Mouse (Mus musculus): ENCODE results near the gene Stoml1. TPM values are rescaled to one million over a fixed set of nuclear protein-coding genes. Genes with fewer than 3 reads are reported as not detected.

Stoml1 gene
- polyA plus RNA-seq, 1 experiment from 2014 or later: 42.8 TPM

DNA sequence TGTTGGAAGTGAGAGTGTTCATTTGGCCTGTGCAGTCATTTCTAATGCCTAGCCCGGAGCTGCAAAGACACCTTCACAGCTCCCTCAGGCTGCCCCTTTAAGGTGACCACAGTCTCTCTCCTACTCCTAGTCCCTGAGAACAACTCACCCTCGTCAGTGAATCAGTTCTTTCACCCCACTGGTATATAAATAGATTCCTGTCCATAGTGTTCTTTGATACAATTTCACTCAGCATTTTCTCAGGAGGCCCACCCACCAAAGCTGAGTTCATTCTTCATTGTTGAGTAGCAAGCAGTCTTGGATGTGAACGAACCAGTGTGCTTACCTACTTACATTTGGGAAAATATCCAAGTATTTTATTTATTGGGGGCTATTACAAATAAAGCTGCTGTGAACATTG, 21.7 kb downstream of the Stoml1 start:
- Histone ChIP-seq H3K4me2 (replicated peaks) (peak overlapping the region; percentile 11; the same call in 1 of the 2 replicates), H3K36me3 (no peaks in the 10 kb centered on the region), H3K9me3 (replicated peaks) (no peaks in the 10 kb centered on the region), H3K27me3 (no peaks in the 10 kb centered on the region), H3K4me1 (peaks cover 17% of the 10 kb centered on the region), H3K27ac (replicated peaks) (peak overlapping the region; percentile 75), H3K9ac (no peak overlapping the region), H3K4me3 (replicated peaks) (no peak overlapping the region)
- no peak for ATAC-seq (ENCODE audit: insufficient number of reproducible peaks, low FRiP score, low TSS enrichment, low read depth)
- 39% methylated on average over 3 of the region's 3 CpGs for WGBS

DNA sequence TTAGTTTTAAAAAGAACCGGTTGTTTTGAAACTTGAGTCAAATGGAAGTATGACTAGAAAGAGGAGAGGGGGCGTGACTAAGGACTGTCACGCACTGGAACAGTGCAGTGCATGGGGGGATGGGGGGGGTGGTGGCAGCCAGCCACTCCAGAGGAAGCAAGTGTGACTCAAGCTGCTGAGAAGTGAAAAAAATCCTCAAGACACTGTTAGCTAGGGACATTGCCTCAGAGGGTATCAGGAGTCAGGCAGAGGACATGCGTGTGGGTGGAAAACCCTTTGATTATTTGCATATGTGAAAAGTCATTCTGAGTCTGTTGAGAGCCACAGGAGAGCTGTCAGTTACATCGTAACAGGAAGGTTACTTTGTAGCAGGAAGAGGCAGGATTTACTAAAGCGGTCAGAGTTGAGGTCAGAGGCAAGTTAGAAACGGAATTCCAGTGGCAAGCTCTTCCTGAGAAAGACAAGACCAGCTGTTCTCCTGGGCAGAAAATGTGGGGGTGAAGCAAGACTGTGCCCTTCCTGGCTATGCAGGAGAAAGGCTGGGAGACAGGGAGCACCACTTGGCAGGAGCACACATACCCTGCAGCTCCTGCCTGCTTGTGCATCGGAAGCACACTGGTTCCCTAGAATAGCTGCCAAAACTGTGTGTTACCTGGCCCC, 22.3 kb downstream of the Stoml1 start:
- Histone ChIP-seq H3K4me1 (peaks cover 17% of the 10 kb centered on the region), H3K4me2 (replicated peaks) (peak overlapping the region; percentile 11), H3K4me3 (replicated peaks) (no peak overlapping the region), H3K9ac (no peak overlapping the region), H3K27me3 (no peaks in the 10 kb centered on the region), H3K27ac (replicated peaks) (peak overlapping the region; percentile 75), H3K36me3 (no peaks in the 10 kb centered on the region), H3K9me3 (replicated peaks) (no peaks in the 10 kb centered on the region)
- WGBS: 3% methylated on average over 8 of the region's 8 CpGs
- peak; percentile 85 for ATAC-seq (ENCODE audit: insufficient number of reproducible peaks, low FRiP score, low TSS enrichment, low read depth)

DNA sequence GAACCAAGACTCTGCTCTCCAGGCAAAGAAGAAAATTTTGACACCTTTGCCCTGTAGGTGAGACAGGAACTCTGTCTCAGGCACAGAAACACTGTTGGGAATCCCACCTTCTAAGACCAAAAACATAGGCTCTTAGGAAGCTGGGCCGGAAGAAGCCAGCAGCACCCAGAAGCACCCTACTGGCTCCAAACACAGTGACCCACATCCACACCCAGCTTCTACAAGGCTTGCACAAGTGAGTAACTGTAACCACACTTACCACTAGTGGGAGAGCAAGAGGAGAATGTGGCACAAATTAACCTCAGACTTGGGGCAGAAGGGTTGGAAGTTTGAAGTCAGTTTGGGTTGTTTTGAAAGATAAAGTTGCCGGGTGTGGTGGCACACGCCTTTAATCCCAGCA, 22.8 kb downstream of the Stoml1 start:
- no peak overlapping the region for H3K4me3 ChIP-seq (replicated peaks)
- no peaks in the 10 kb centered on the region for H3K36me3 ChIP-seq
- no peaks in the 10 kb centered on the region for H3K9me3 ChIP-seq (replicated peaks)
- WGBS: 65% methylated on average over 3 of the region's 3 CpGs
- H3K27me3 ChIP-seq: no peaks in the 10 kb centered on the region
- peak overlapping the region; percentile 75 for H3K27ac ChIP-seq (replicated peaks)
- ATAC-seq (ENCODE audit: insufficient number of reproducible peaks, low FRiP score, low TSS enrichment, low read depth): no peak
- H3K9ac ChIP-seq: no peak overlapping the region
- H3K4me1 ChIP-seq: peaks cover 22% of the 10 kb centered on the region
- peak overlapping the region; percentile 11 for H3K4me2 ChIP-seq (replicated peaks)

DNA sequence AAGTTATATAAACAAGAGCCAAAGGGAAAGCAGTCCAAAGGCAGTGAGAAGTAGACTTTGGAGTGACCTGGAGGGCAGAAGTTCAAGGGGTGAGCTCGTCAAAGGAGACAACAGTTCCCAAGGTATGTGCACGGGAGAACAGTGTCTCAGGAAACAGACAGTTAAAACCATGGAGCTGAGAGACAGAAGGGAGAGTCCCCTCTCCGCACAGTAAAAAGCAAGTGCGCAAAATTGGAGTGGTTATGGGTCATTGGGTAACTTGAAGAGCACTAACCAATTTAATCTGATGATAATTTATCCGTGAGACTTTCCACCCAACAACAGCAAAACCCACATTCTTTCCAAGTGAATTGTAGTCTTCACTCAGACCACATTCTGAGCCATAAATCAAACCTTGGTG, 23.4 kb downstream of the Stoml1 start:
- ATAC-seq (ENCODE audit: insufficient number of reproducible peaks, low FRiP score, low TSS enrichment, low read depth): no peak
- no peak overlapping the region for H3K4me3 ChIP-seq (replicated peaks)
- H3K27ac ChIP-seq (replicated peaks): no peak overlapping the region
- peaks cover 22% of the 10 kb centered on the region for H3K4me1 ChIP-seq
- H3K36me3 ChIP-seq: no peaks in the 10 kb centered on the region
- no peaks in the 10 kb centered on the region for H3K9me3 ChIP-seq (replicated peaks)
- H3K27me3 ChIP-seq: no peaks in the 10 kb centered on the region
- WGBS: 39% methylated on average over 5 of the region's 5 CpGs
- no peak overlapping the region for H3K9ac ChIP-seq
- no peak overlapping the region for H3K4me2 ChIP-seq (replicated peaks)

DNA sequence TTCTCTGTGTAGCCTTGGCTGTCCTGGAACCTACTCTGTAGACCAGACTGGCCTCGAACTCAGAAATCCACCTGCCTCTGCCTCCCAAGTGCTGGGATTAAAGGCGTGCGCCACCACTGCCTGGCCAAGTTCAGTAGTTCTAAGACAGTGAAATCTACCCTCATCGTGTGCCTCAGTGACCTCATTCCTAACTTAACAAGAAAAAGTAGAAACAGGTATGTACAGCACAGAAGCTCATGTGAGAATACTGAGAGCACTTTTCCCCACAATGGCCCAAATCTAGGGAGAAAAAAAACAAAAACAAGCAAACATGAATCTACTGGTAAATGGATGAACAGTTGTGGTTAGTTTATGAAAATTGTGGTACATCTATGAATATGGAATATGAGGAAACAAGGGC, 25.3 kb downstream of the Stoml1 start:
- no peaks in the 10 kb centered on the region for H3K36me3 ChIP-seq
- H3K9ac ChIP-seq: no peak overlapping the region
- H3K27me3 ChIP-seq: no peaks in the 10 kb centered on the region
- H3K9me3 ChIP-seq (replicated peaks): no peaks in the 10 kb centered on the region
- 85% methylated on average over 4 of the region's 4 CpGs for WGBS
- peaks cover 26% of the 10 kb centered on the region for H3K4me1 ChIP-seq
- no peak overlapping the region for H3K27ac ChIP-seq (replicated peaks)
- no peak overlapping the region for H3K4me2 ChIP-seq (replicated peaks)
- no peak overlapping the region for H3K4me3 ChIP-seq (replicated peaks)
- ATAC-seq (ENCODE audit: insufficient number of reproducible peaks, low FRiP score, low TSS enrichment, low read depth): no peak

DNA sequence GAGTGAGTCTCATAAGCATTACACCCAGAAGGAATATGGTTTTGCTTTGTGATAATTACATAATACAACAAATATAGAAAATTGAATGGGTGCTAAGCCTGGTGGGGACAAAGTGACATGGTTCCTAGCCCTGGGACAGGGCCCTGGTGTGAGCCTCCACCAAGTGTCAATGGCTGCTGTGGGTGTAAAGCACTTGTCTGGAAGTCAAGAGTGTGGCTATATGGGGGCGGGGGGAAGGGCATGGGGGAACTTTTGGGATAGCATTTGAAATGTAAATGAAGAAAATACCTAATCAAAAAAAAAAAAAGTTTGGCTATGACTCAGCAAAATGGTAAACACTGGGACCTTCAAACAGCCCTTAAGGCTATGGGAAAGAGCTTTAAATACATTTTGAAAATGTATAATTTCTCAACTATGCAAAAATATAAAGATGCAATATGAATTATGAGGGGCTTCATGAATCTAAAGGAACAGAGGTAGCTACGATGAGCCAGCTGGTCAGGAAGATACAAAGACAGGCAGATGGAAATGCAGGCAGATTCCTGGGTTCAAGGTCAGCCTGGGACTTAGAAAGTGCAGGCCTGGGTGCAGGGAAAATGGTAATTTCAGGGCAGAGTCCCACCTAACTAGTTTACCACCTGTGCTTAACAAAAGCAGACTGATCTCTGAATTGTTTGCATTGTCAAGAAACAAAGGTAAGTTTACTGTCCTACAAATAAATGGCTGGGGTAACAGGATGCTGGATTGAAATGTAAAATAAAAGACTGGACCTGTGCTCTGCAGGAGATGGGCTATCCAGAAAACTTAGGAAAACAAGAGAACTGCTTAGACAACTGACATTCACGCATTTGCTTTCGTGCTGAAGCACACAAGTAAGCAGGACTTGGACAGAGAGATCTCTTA, 26.1 kb downstream of the Stoml1 start:
- no peaks in the 10 kb centered on the region for H3K36me3 ChIP-seq
- H3K9me3 ChIP-seq (replicated peaks): no peaks in the 10 kb centered on the region
- no peak overlapping the region for H3K27ac ChIP-seq (replicated peaks)
- H3K9ac ChIP-seq: no peak overlapping the region
- 59% methylated on average over 4 of the region's 4 CpGs for WGBS
- H3K4me1 ChIP-seq: peaks cover 30% of the 10 kb centered on the region
- H3K27me3 ChIP-seq: no peaks in the 10 kb centered on the region
- no peak for ATAC-seq (ENCODE audit: insufficient number of reproducible peaks, low FRiP score, low TSS enrichment, low read depth)
- H3K4me2 ChIP-seq (replicated peaks): no peak overlapping the region
- no peak overlapping the region for H3K4me3 ChIP-seq (replicated peaks)

- Histone ChIP-seq H3K9me3 (replicated peaks) (no peaks in the 10 kb centered on the region), H3K27me3 (no peaks in the 10 kb centered on the region), H3K9ac (no peak overlapping the region), H3K36me3 (no peaks in the 10 kb centered on the region), H3K27ac (replicated peaks) (no peak overlapping the region), H3K4me1 (peaks cover 24% of the 10 kb centered on the region), H3K4me3 (replicated peaks) (no peak overlapping the region), H3K4me2 (replicated peaks) (no peak overlapping the region)
- no peak for ATAC-seq (ENCODE audit: insufficient number of reproducible peaks, low FRiP score, low TSS enrichment, low read depth)
- WGBS: 61% methylated on average over 5 of the region's 5 CpGs
Measured at GRCm38 (mm10) chr9:58279780-58280179, 26.8 kb downstream of the Stoml1 start.

DNA sequence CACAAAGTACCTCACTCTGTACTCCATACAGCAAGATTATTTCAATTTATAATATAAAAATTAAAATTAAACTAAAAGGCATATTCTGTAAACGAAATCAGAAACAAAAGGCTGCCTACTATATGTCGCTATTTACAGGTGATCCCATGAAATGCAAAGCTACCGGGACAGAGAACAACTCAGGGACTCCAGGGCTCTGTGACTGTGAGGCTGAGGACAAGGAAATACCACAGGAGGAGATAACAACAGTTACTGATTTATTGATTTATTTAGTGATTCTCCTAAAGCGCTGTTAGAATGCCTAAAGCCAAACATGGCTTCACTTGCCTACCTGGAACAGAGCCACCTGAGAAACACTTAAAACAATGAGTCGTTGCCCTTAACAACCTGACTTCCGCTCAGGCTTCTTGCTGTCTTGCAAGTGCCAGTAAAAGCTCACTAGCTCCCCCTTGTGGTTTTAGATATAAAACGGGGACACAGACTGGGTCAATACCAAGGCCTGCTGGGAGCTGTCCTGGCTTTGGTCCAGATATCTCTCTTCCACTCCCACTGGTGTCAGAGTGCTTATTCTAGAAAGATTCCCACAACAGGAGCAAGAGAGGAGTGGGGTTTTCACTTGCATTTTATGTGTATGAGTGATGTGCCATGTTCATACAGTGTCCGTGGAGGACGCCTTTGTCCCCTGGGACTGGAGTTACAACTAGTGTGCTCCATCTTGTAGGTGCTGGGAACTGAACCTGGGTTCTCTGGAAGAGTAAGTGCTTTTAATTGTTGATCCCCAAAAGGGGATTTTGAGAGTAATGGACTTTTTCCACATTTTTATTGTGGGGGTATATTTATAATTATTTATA, 27.5 kb downstream of the Stoml1 start:
- Histone ChIP-seq H3K9ac (no peak overlapping the region), H3K27ac (replicated peaks) (no peak overlapping the region), H3K4me1 (peaks cover 17% of the 10 kb centered on the region), H3K9me3 (replicated peaks) (no peaks in the 10 kb centered on the region), H3K4me3 (replicated peaks) (no peak overlapping the region), H3K36me3 (no peaks in the 10 kb centered on the region), H3K4me2 (replicated peaks) (no peak overlapping the region), H3K27me3 (no peaks in the 10 kb centered on the region)
- ATAC-seq (ENCODE audit: insufficient number of reproducible peaks, low FRiP score, low TSS enrichment, low read depth): no peak
- WGBS: 37% methylated on average over 9 of the region's 9 CpGs

GRCm38 (mm10) chr9:58281597-58281996, 28.6 kb downstream of the Stoml1 start:
- Histone ChIP-seq H3K4me1 (peaks cover 13% of the 10 kb centered on the region), H3K27me3 (no peaks in the 10 kb centered on the region), H3K4me3 (replicated peaks) (no peak overlapping the region), H3K9ac (no peak overlapping the region), H3K36me3 (no peaks in the 10 kb centered on the region), H3K4me2 (replicated peaks) (no peak overlapping the region), H3K9me3 (replicated peaks) (no peaks in the 10 kb centered on the region), H3K27ac (replicated peaks) (no peak overlapping the region)
- no peak for ATAC-seq (ENCODE audit: insufficient number of reproducible peaks, low FRiP score, low TSS enrichment, low read depth)
- 57% methylated on average over 3 of the region's 3 CpGs for WGBS

- no peak for ATAC-seq (ENCODE audit: insufficient number of reproducible peaks, low FRiP score, low TSS enrichment, low read depth)
- H3K9ac ChIP-seq: no peak overlapping the region
- WGBS: 30% methylated on average over 7 of the region's 7 CpGs
- H3K27me3 ChIP-seq: no peaks in the 10 kb centered on the region
- 0 out of 2 replicates have a peak, but pooled peaks cover 1% of the 10 kb centered on the region for H3K36me3 ChIP-seq
- no peak overlapping the region for H3K4me3 ChIP-seq (replicated peaks)
- H3K27ac ChIP-seq (replicated peaks): no peak overlapping the region
- no peak overlapping the region for H3K4me2 ChIP-seq (replicated peaks)
- H3K9me3 ChIP-seq (replicated peaks): no peaks in the 10 kb centered on the region
- peaks cover 13% of the 10 kb centered on the region for H3K4me1 ChIP-seq
Measured at GRCm38 (mm10) chr9:58283431-58283830, 30.5 kb downstream of the Stoml1 start.

- no peaks in the 10 kb centered on the region for H3K4me1 ChIP-seq
- H3K27ac ChIP-seq (replicated peaks): no peak overlapping the region
- ATAC-seq (ENCODE audit: insufficient number of reproducible peaks, low FRiP score, low TSS enrichment, low read depth): no peak
- H3K4me3 ChIP-seq (replicated peaks): no peak overlapping the region
- H3K9ac ChIP-seq: no peak overlapping the region
- no peaks in the 10 kb centered on the region for H3K27me3 ChIP-seq
- no peaks in the 10 kb centered on the region for H3K9me3 ChIP-seq (replicated peaks)
- H3K4me2 ChIP-seq (replicated peaks): no peak overlapping the region
- peaks cover 7% of the 10 kb centered on the region; the same call in 1 of the 2 replicates for H3K36me3 ChIP-seq
- 48% methylated on average over 1 of the region's 1 CpGs for WGBS
Measured at GRCm38 (mm10) chr9:58289090-58289489, 36.1 kb downstream of the Stoml1 start.
